Mouse (Mus musculus) limb, embryonic 13.5 days (tissue): ENCODE results near the gene 1500009L16Rik. TPM values are rescaled to one million over a fixed set of nuclear protein-coding genes. Genes with fewer than 3 reads are reported as not detected.

Source experiments
- polyA plus RNA-seq: library from polyadenylated mRNA; unstranded; fragments of >200 nt; fragmentation: Nextera tagmentation; extraction: Ambion mirVana; gene quantifications from 2 replicates; pipeline ENCODE4 v1.2.1, GENCODE M21; 2015

1500009L16Rik gene
- polyA plus RNA-seq, 1 experiment from 2014 or later = 41.0 TPM

Other genes with a start within 250 kb of the 1500009L16Rik start
- gene Aldh1l2, start 188.7 kb upstream of the 1500009L16Rik start, polyA plus RNA-seq = 2.9 and 3.2 TPM in 2 replicates
- gene Washc4, start 179.1 kb upstream of the 1500009L16Rik start, polyA plus RNA-seq = 37.2 and 43.4 TPM in 2 replicates
- gene Appl2, start 74.1 kb upstream of the 1500009L16Rik start, polyA plus RNA-seq = 67.8 and 69.7 TPM in 2 replicates